Mouse (Mus musculus) urinary bladder, postnatal 25 days (tissue): ENCODE results near the gene Mup2.
"Not testable (repeated sequence)": the region's sequence is repeated elsewhere in the genome, so short reads cannot be mapped to it uniquely, and the experiment has no call there.

Experiments
- DNase-seq: peaks from one replicate; pipeline ENCODE4 v3.0.0; 2022; ENCODE audit warnings: low spot score

Gene Mup2

DNA sequence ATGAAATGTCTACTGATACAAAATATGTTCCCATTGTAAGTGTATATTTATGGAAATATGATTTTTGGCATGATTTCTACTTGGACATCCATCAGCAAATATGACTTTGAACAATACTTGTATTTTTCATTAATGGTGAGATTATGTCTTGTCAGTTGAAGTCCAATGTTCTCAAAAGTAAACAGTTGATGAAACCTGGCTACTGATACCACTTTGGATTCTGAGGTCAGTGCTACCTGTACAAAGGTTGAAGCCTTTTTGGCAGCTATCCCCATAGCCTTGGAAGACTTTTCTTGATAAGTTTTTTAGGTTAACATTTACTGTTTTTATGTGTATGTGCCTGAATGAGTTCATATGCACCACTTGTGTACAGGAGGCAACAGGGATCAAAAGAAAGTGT, at the start of gene Mup2:
Gene Mup2, minus strand, starts transcription at position 101 of the 400 bp plus-strand sequence.
- not testable (repeated sequence) for DNase-seq
